Mouse (Mus musculus) liver, postnatal 0 days (tissue): ENCODE measurements around the gene Wnk2. TPM values are rescaled to one million over a fixed set of nuclear protein-coding genes. Genes with fewer than 3 reads are reported as not detected.

ENCODE experiments used
- ATAC-seq: fragments of 200-750 bp; cut with Nextera tagmentation; 2 replicates; pipeline ENCODE4 v1.8.0; 2017; ENCODE audit warnings: mild to moderate bottlenecking, moderate library complexity
- DNase-seq: peaks from one replicate; pipeline ENCODE4 v3.0.0-alpha.2; 2016
- H3K27ac ChIP-seq: fragments of 300-500 bp; sonication (generic); 2 replicates; pipeline ENCODE4 v1.5.1; 2014; ENCODE audit warnings: antibody characterized with exemption, moderate library complexity, mild to moderate bottlenecking, low read depth
- H3K27me3 ChIP-seq: fragments of 300-500 bp; sonication (generic); 2 replicates; pipeline ENCODE4 v1.6.1; 2014; ENCODE audit warnings: low read length, control low read depth, mixed read lengths; ENCODE audit not compliant: insufficient read depth
- H3K36me3 ChIP-seq: fragments of 300-500 bp; sonication (generic); replicated peaks from 2 replicates; pipeline ENCODE4 v1.6.1; 2014; ENCODE audit warnings: mild to moderate bottlenecking, control low read depth, low read length, moderate library complexity, mixed read lengths; ENCODE audit not compliant: insufficient read depth
- H3K4me1 ChIP-seq: fragments of 300-500 bp; sonication (generic); 2 replicates; pipeline ENCODE4 v1.6.1; 2014; ENCODE audit warnings: antibody characterized with exemption, mild to moderate bottlenecking, control low read depth; ENCODE audit not compliant: insufficient read depth
- H3K4me2 ChIP-seq: fragments of 300-500 bp; sonication (generic); 2 replicates; pipeline ENCODE4 v1.6.1; 2014; ENCODE audit warnings: low read depth, mild to moderate bottlenecking, low read length, moderate library complexity, mixed read lengths
- H3K4me3 ChIP-seq: fragments of 300-500 bp; sonication (generic); 2 replicates; pipeline ENCODE4 v1.5.1; 2014; ENCODE audit warnings: low read depth, low read length
- H3K9ac ChIP-seq: fragments of 300-500 bp; sonication (generic); replicated peaks from 2 replicates; pipeline ENCODE4 v1.6.1; 2014; ENCODE audit warnings: mild to moderate bottlenecking, moderate library complexity
- H3K9me3 ChIP-seq: fragments of 300-500 bp; sonication (generic); 2 replicates; pipeline ENCODE4 v1.6.1; 2016; ENCODE audit warnings: mild to moderate bottlenecking, control low read depth, low read length, mixed read lengths
- CTCF ChIP-seq: sonication (generic); IDR thresholded peaks from 2 replicates; pipeline ENCODE4 v1.5.1; 2016; ENCODE audit warnings: antibody characterized with exemption, low read depth
- EP300 ChIP-seq: IDR thresholded peaks from 2 replicates; pipeline ENCODE4 v1.6.1; 2016; ENCODE audit warnings: antibody characterized with exemption, low read depth, mild to moderate bottlenecking
- WGBS: fragments of 180-500 bp; shearing (Covaris S2); extraction: QIAGEN DNeasy Blood & Tissue Kit; methylation state at CpG from one replicate; pipeline ENCODE4 v1.1.7; 2014; ENCODE audit not compliant: insufficient replicate concordance; 5-methylcytosine and 5-hydroxymethylcytosine counted together
- polyA plus RNA-seq: library from polyadenylated mRNA; unstranded; fragments of >200 nt; fragmentation: Nextera tagmentation; extraction: Ambion mirVana; gene quantifications from 2 replicates; pipeline ENCODE4 v1.2.1, GENCODE M21; 2015

The Wnk2 gene
- polyA plus RNA-seq, 1 experiment from 2014 or later: 0.13 TPM

GRCm38 (mm10) chr13:48998591-48998990 is 149.2 kb downstream of the Wnk2 start:
- Histone ChIP-seq H3K4me2 (no peak overlapping the region), H3K36me3 (no peaks in the 10 kb centered on the region), H3K27ac (no peak overlapping the region), H3K9me3 (no peaks in the 10 kb centered on the region), H3K27me3 (no peaks in the 10 kb centered on the region), H3K9ac (no peak overlapping the region), H3K4me1 (no peaks in the 10 kb centered on the region), H3K4me3 (no peak overlapping the region)
- ATAC-seq (peak; percentile 58), DNase-seq (peak; percentile 59)
- TF ChIP-seq EP300: no peak
- peak; percentile 86 for TF ChIP-seq CTCF
- 7% methylated on average over 6 of the region's 6 CpGs for WGBS

DNA sequence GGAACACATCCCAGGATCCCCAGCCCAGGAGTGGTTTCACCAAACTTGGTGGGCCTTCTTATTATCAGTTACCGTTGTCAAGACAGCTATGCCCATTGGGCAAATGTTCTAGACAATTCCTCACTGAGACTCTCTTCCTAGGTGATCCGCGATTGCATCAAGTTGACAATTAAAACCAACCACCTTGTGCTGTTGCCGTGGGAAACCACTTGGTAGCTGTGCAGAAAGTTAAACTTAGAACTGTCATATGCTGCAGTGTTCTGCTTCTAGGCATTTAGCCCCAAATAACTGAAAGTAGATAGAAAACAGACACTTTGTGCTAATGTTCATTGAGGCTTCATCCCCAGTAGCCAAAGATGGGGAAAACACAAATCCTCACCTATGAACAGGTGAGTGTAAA is 151.1 kb downstream of the Wnk2 start:
- WGBS: 77% methylated on average over 4 of the region's 4 CpGs
- H3K4me1 ChIP-seq: no peaks in the 10 kb centered on the region
- H3K27ac ChIP-seq: no peak overlapping the region
- no peak for DNase-seq
- no peak for ATAC-seq
- H3K36me3 ChIP-seq: no peaks in the 10 kb centered on the region
- H3K4me3 ChIP-seq: no peak overlapping the region
- no peak overlapping the region for H3K4me2 ChIP-seq
- H3K9ac ChIP-seq: no peak overlapping the region
- no peak for TF ChIP-seq CTCF
- no peak for TF ChIP-seq EP300
- H3K9me3 ChIP-seq: no peaks in the 10 kb centered on the region
- H3K27me3 ChIP-seq: no peaks in the 10 kb centered on the region

GRCm38 (mm10) chr13:48994903-48995302 is 152.9 kb downstream of the Wnk2 start:
- no peak overlapping the region for H3K9ac ChIP-seq
- DNase-seq: no peak
- H3K9me3 ChIP-seq: no peaks in the 10 kb centered on the region
- H3K4me3 ChIP-seq: no peak overlapping the region
- H3K36me3 ChIP-seq: no peaks in the 10 kb centered on the region
- H3K4me2 ChIP-seq: no peak overlapping the region
- TF ChIP-seq CTCF (no peak), EP300 (no peak)
- no peaks in the 10 kb centered on the region for H3K27me3 ChIP-seq
- H3K27ac ChIP-seq: no peak overlapping the region
- ATAC-seq: no peak
- H3K4me1 ChIP-seq: no peaks in the 10 kb centered on the region
- WGBS: 30% methylated on average over 3 of the region's 3 CpGs

DNA sequence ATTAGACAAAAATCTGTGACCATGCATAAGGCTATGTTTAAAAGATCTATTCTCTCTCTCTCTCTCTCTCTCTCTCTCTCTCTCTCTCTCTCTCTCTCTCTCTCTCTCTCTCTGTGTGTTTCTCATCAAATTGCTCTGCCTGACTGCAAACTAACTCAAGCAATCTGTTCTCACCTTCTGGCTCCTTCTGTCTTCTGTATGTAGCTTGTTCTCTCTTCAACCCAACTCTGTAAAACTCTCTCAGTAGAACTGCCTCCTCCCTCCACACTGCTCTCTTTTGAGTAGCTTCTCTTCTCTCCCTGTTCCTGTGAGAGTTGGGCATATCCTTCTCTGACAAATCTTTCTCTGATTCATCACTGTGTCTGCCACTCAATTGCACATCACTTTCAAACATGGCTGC is 154.9 kb downstream of the Wnk2 start:
- DNase-seq: no peak
- Histone ChIP-seq H3K9ac (no peak overlapping the region), H3K4me2 (no peak overlapping the region), H3K27ac (no peak overlapping the region), H3K27me3 (no peaks in the 10 kb centered on the region), H3K9me3 (no peaks in the 10 kb centered on the region), H3K36me3 (no peaks in the 10 kb centered on the region), H3K4me3 (no peak overlapping the region), H3K4me1 (no peaks in the 10 kb centered on the region)
- no peak for ATAC-seq
- no peak for TF ChIP-seq CTCF

- Histone ChIP-seq H3K4me3 (no peak overlapping the region), H3K9ac (no peak overlapping the region), H3K4me1 (peaks cover 1% of the 10 kb centered on the region; the same call in 1 of the 2 replicates), H3K9me3 (no peaks in the 10 kb centered on the region), H3K27ac (no peak overlapping the region), H3K27me3 (no peaks in the 10 kb centered on the region), H3K36me3 (no peaks in the 10 kb centered on the region), H3K4me2 (no peak overlapping the region)
- WGBS: 70% methylated on average over 2 of the region's 2 CpGs
- TF ChIP-seq EP300 (no peak), CTCF (no peak)
- DNase-seq: no peak
- ATAC-seq: no peak
Observed at GRCm38 (mm10) chr13:48990138-48990537, 157.7 kb downstream of the Wnk2 start.

Other genes starting within 250 kb of the Wnk2 start
- gene Fam120a, start 180.0 kb downstream of the Wnk2 start, polyA plus RNA-seq: 13.1 and 13.3 TPM in 2 replicates
- gene Ninj1, start 39.5 kb upstream of the Wnk2 start, polyA plus RNA-seq: 106 and 118 TPM in 2 replicates
- gene Card19, start 68.0 kb upstream of the Wnk2 start, polyA plus RNA-seq: 31.8 and 32.3 TPM in 2 replicates
- gene Susd3, start 100.7 kb upstream of the Wnk2 start, polyA plus RNA-seq: 2.5 and 2.9 TPM in 2 replicates
- gene Fgd3, start 172.3 kb upstream of the Wnk2 start, polyA plus RNA-seq: 0.57 and 0.62 TPM in 2 replicates
- 4.9 and 5.8 TPM in 2 replicates for gene Bicd2, start 193.6 kb upstream of the Wnk2 start, polyA plus RNA-seq